Mouse (Mus musculus) hindbrain, embryonic 14.5 days (tissue): Measurements from ENCODE around the gene Crygd. TPM values are rescaled to one million over a fixed set of nuclear protein-coding genes. Genes with fewer than 3 reads are reported as not detected.

Source experiments
- ATAC-seq: fragments of 200-750 bp; cut with Nextera tagmentation; 2 replicates; pipeline ENCODE4 v1.8.0; 2017; ENCODE audit warnings: moderate number of reproducible peaks, mild to moderate bottlenecking, moderate TSS enrichment, moderate library complexity; ENCODE audit not compliant: low FRiP score
- DNase-seq: peaks from one replicate; pipeline ENCODE4 v3.0.0-alpha.2; 2015; ENCODE audit warnings: low spot score
- H3K27ac ChIP-seq: fragments of 300-500 bp; sonication (generic); 2 replicates; pipeline ENCODE4 v1.5.1; 2014; ENCODE audit warnings: mild to moderate bottlenecking, moderate library complexity
- H3K27me3 ChIP-seq: fragments of 300-500 bp; sonication (generic); 2 replicates; pipeline ENCODE4 v1.6.1; 2014; ENCODE audit warnings: mild to moderate bottlenecking, low read length, mixed read lengths; ENCODE audit not compliant: control insufficient read depth, insufficient read depth
- H3K36me3 ChIP-seq: fragments of 300-500 bp; sonication (generic); replicated peaks from 2 replicates; pipeline ENCODE4 v1.6.1; 2014; ENCODE audit not compliant: control insufficient read depth, insufficient read depth
- H3K4me1 ChIP-seq: fragments of 300-500 bp; sonication (generic); replicated peaks from 2 replicates; pipeline ENCODE4 v1.6.1; 2014; ENCODE audit warnings: antibody characterized with exemption, low read length, mixed read lengths; ENCODE audit not compliant: control insufficient read depth, insufficient read depth
- H3K4me2 ChIP-seq: fragments of 300-500 bp; sonication (generic); replicated peaks from 2 replicates; pipeline ENCODE4 v1.6.1; 2014; ENCODE audit warnings: mild to moderate bottlenecking, moderate library complexity
- H3K4me3 ChIP-seq: fragments of 300-500 bp; sonication (generic); replicated peaks from 2 replicates; pipeline ENCODE4 v1.5.1; 2014; ENCODE audit warnings: mild to moderate bottlenecking, low read length
- H3K9ac ChIP-seq: fragments of 300-500 bp; sonication (generic); 2 replicates; pipeline ENCODE4 v1.6.1; 2014
- H3K9me3 ChIP-seq: fragments of 300-500 bp; sonication (generic); 2 replicates; pipeline ENCODE4 v1.6.1; 2016; ENCODE audit warnings: low read length; ENCODE audit not compliant: control insufficient read depth
- WGBS: fragments of 180-500 bp; shearing (Covaris S2); extraction: QIAGEN DNeasy Blood & Tissue Kit; methylation state at CpG from one replicate; pipeline ENCODE4 v1.1.7; 2014; 5-methylcytosine and 5-hydroxymethylcytosine counted together
- polyA plus RNA-seq: library from polyadenylated mRNA; unstranded; fragments of >200 nt; fragmentation: Nextera tagmentation; extraction: Ambion mirVana; gene quantifications from 2 replicates; pipeline ENCODE4 v1.2.1, GENCODE M21; 2014

Crygd gene
- polyA plus RNA-seq, 1 experiment from 2014 or later, result not detected

GRCm38 (mm10) chr1:65090370-65090769, 27.1 kb upstream of the Crygd start:
- no peak overlapping the region for H3K4me2 ChIP-seq
- no peaks in the 10 kb centered on the region for H3K36me3 ChIP-seq
- no peaks in the 10 kb centered on the region for H3K27me3 ChIP-seq
- no peak overlapping the region for H3K4me3 ChIP-seq
- H3K9me3 ChIP-seq, result no peaks in the 10 kb centered on the region
- H3K27ac ChIP-seq, result no peak overlapping the region
- H3K4me1 ChIP-seq, result no peaks in the 10 kb centered on the region
- 84% methylated on average over 2 of the region's 2 CpGs for WGBS
- H3K9ac ChIP-seq, result no peak overlapping the region
- ATAC-seq, result no peak
- DNase-seq, result no peak

GRCm38 (mm10) chr1:65088567-65089356, 25.5 kb upstream of the Crygd start:
- Histone ChIP-seq H3K4me3 (no peak overlapping the region), H3K9ac (no peak overlapping the region), H3K27ac (no peak overlapping the region), H3K4me1 (no peaks in the 10 kb centered on the region), H3K9me3 (no peaks in the 10 kb centered on the region), H3K4me2 (no peak overlapping the region), H3K27me3 (no peaks in the 10 kb centered on the region), H3K36me3 (no peaks in the 10 kb centered on the region)
- no peak for DNase-seq
- ATAC-seq, result no peak
- WGBS, result 80% methylated on average over 6 of the region's 6 CpGs

- WGBS, result 34% methylated on average over 7 of the region's 7 CpGs
- Histone ChIP-seq H3K27ac (no peak within 1 kb of the TSS), H3K4me3 (no peak within 1 kb of the TSS), H3K4me1 (no peaks in the 10 kb centered on the region), H3K4me2 (no peak within 1 kb of the TSS), H3K9me3 (no peaks in the 10 kb centered on the region), H3K27me3 (no peaks in the 10 kb centered on the region), H3K9ac (0 out of 2 replicates have a peak within 1 kb of the TSS, but pooled peaks have one; percentile 8), H3K36me3 (no peaks in the 10 kb centered on the region)
- no peak for DNase-seq
- ATAC-seq, result no peak
Measured at GRCm38 (mm10) chr1:65082188-65082587, 18.9 kb upstream of the Crygd start, which contains the start of gene Crygb. Gene Crygb (minus strand): TSS chr1:65082288.

- no peak overlapping the region for H3K27ac ChIP-seq
- no peaks in the 10 kb centered on the region for H3K4me1 ChIP-seq
- 21% methylated on average over 5 of the region's 5 CpGs for WGBS
- no peaks in the 10 kb centered on the region for H3K36me3 ChIP-seq
- H3K27me3 ChIP-seq, result no peaks in the 10 kb centered on the region
- H3K9me3 ChIP-seq, result no peaks in the 10 kb centered on the region
- no peak for ATAC-seq
- no peak overlapping the region for H3K4me3 ChIP-seq
- no peak overlapping the region for H3K4me2 ChIP-seq
- peak; percentile 40 for DNase-seq
- no peak overlapping the region for H3K9ac ChIP-seq
Measured at GRCm38 (mm10) chr1:65075607-65076006, 12.4 kb upstream of the Crygd start.

GRCm38 (mm10) chr1:65073589-65073988, 10.3 kb upstream of the Crygd start, which contains the start of gene Crygc:
Gene Crygc (minus strand): TSS chr1:65073689.
- Histone ChIP-seq H3K4me1 (no peaks in the 10 kb centered on the region), H3K4me2 (no peak within 1 kb of the TSS), H3K27me3 (no peaks in the 10 kb centered on the region), H3K27ac (no peak within 1 kb of the TSS), H3K36me3 (no peaks in the 10 kb centered on the region), H3K9ac (no peak within 1 kb of the TSS), H3K9me3 (no peaks in the 10 kb centered on the region), H3K4me3 (no peak within 1 kb of the TSS)
- ATAC-seq, result no peak
- 64% methylated on average over 6 of the region's 6 CpGs for WGBS
- DNase-seq, result no peak

GRCm38 (mm10) chr1:65067842-65068241, 4.6 kb upstream of the Crygd start:
- no peaks in the 10 kb centered on the region for H3K27me3 ChIP-seq
- H3K36me3 ChIP-seq, result no peaks in the 10 kb centered on the region
- no peak for ATAC-seq

GRCm38 (mm10) chr1:65064201-65064600, 949 bp upstream of the Crygd start:
- Histone ChIP-seq H3K4me1 (no peaks in the 10 kb centered on the region), H3K36me3 (no peaks in the 10 kb centered on the region), H3K27me3 (no peaks in the 10 kb centered on the region), H3K27ac (no peak overlapping the region), H3K9ac (no peak overlapping the region), H3K9me3 (no peaks in the 10 kb centered on the region), H3K4me3 (no peak overlapping the region), H3K4me2 (no peak overlapping the region)
- 84% methylated on average over 15 of the region's 15 CpGs for WGBS
- ATAC-seq (no peak), DNase-seq (no peak)

More at GRCm38 (mm10) chr1:65067842-65068241, 4.6 kb upstream of the Crygd start:
- Histone ChIP-seq H3K4me1 (no peaks in the 10 kb centered on the region), H3K9ac (no peak overlapping the region), H3K9me3 (no peaks in the 10 kb centered on the region), H3K4me3 (no peak overlapping the region), H3K27ac (no peak overlapping the region), H3K4me2 (no peak overlapping the region)
- DNase-seq, result no peak

GRCm38 (mm10) chr1:65052140-65052539, 11.1 kb downstream of the Crygd start:
- Histone ChIP-seq H3K36me3 (no peaks in the 10 kb centered on the region), H3K9me3 (no peaks in the 10 kb centered on the region), H3K4me2 (no peak overlapping the region), H3K27ac (no peak overlapping the region), H3K27me3 (no peaks in the 10 kb centered on the region), H3K4me1 (no peaks in the 10 kb centered on the region), H3K4me3 (no peak overlapping the region), H3K9ac (no peak overlapping the region)
- no peak for ATAC-seq
- 43% methylated on average over 2 of the region's 2 CpGs for WGBS
- DNase-seq, result no peak

GRCm38 (mm10) chr1:65051696-65052095, 11.6 kb downstream of the Crygd start:
- H3K9me3 ChIP-seq, result no peaks in the 10 kb centered on the region
- WGBS, result 54% methylated on average over 7 of the region's 7 CpGs
- ATAC-seq, result no peak

More at GRCm38 (mm10) chr1:65051696-65052095, 11.6 kb downstream of the Crygd start:
- H3K27me3 ChIP-seq, result no peaks in the 10 kb centered on the region
- no peak overlapping the region for H3K4me3 ChIP-seq
- H3K36me3 ChIP-seq, result no peaks in the 10 kb centered on the region
- H3K9ac ChIP-seq, result no peak overlapping the region
- H3K4me2 ChIP-seq, result no peak overlapping the region
- H3K27ac ChIP-seq, result no peak overlapping the region
- no peak for DNase-seq
- no peaks in the 10 kb centered on the region for H3K4me1 ChIP-seq
